Mouse (Mus musculus): ENCODE results near the gene Fam187b. TPM values are rescaled to one million over a fixed set of nuclear protein-coding genes. Genes with fewer than 3 reads are reported as not detected.

Fam187b gene
- polyA plus RNA-seq, 1 experiment from 2014 or later, result 0.63 TPM

- Histone ChIP-seq H3K9me3 (ENCODE audit: control insufficient read depth, low read length) (no peaks in the 10 kb centered on the region; the same call in 1 of the 2 replicates), H3K9ac (ENCODE audit: low read depth, low read length) (no peak overlapping the region), H3K36me3 (ENCODE audit: control insufficient read depth, insufficient read depth, low read length) (no peaks in the 10 kb centered on the region), H3K4me1 (ENCODE audit: control insufficient read depth, insufficient read depth, low read depth, low read length) (no peaks in the 10 kb centered on the region), H3K4me2 (ENCODE audit: low read length) (no peak overlapping the region), H3K27me3 (replicated peaks; ENCODE audit: control insufficient read depth, insufficient read depth, low read length) (no peaks in the 10 kb centered on the region), H3K4me3 (ENCODE audit: low read length) (no peak overlapping the region), H3K27ac (ENCODE audit: low read depth, low read length) (no peak overlapping the region)
- ATAC-seq, result no peak
- WGBS, result 69% methylated on average over 5 of the region's 5 CpGs
Measured at GRCm38 (mm10) chr7:30993986-30994385, 20.4 kb downstream of the Fam187b start.

- H3K4me2 ChIP-seq (ENCODE audit: low read length), result no peak overlapping the region
- peaks cover 5% of the 10 kb centered on the region for H3K4me1 ChIP-seq (ENCODE audit: control insufficient read depth, insufficient read depth, low read depth, low read length)
- no peaks in the 10 kb centered on the region for H3K36me3 ChIP-seq (ENCODE audit: control insufficient read depth, insufficient read depth, low read length)
- no peaks in the 10 kb centered on the region for H3K27me3 ChIP-seq (replicated peaks; ENCODE audit: control insufficient read depth, insufficient read depth, low read length)
- H3K27ac ChIP-seq (ENCODE audit: low read depth, low read length), result no peak overlapping the region
- H3K9ac ChIP-seq (ENCODE audit: low read depth, low read length), result no peak overlapping the region
- ATAC-seq, result no peak
- H3K4me3 ChIP-seq (ENCODE audit: low read length), result no peak overlapping the region
- WGBS, result 98% methylated on average over 2 of the region's 2 CpGs
- H3K9me3 ChIP-seq (ENCODE audit: control insufficient read depth, low read length), result no peaks in the 10 kb centered on the region; the same call in 1 of the 2 replicates
Measured at GRCm38 (mm10) chr7:30996491-30996890, 22.9 kb downstream of the Fam187b start.

- no peak overlapping the region for H3K4me3 ChIP-seq (ENCODE audit: low read length)
- H3K27ac ChIP-seq (ENCODE audit: low read depth, low read length), result no peak overlapping the region
- ATAC-seq, result peak; percentile 34; the same call in 1 of the 2 replicates
- no peaks in the 10 kb centered on the region; the same call in 1 of the 2 replicates for H3K9me3 ChIP-seq (ENCODE audit: control insufficient read depth, low read length)
- WGBS, result 37% methylated on average over 7 of the region's 7 CpGs
- no peak overlapping the region for H3K9ac ChIP-seq (ENCODE audit: low read depth, low read length)
- H3K27me3 ChIP-seq (replicated peaks; ENCODE audit: control insufficient read depth, insufficient read depth, low read length), result no peaks in the 10 kb centered on the region
- H3K4me1 ChIP-seq (ENCODE audit: control insufficient read depth, insufficient read depth, low read depth, low read length), result peaks cover 5% of the 10 kb centered on the region
- no peak overlapping the region for H3K4me2 ChIP-seq (ENCODE audit: low read length)
- H3K36me3 ChIP-seq (ENCODE audit: control insufficient read depth, insufficient read depth, low read length), result no peaks in the 10 kb centered on the region
Measured at GRCm38 (mm10) chr7:31000505-31001020, 27.0 kb downstream of the Fam187b start.

GRCm38 (mm10) chr7:31002650-31003049 is 29.1 kb downstream of the Fam187b start:
- ATAC-seq, result no peak
- no peak overlapping the region for H3K4me3 ChIP-seq (ENCODE audit: low read length)
- no peaks in the 10 kb centered on the region for H3K9me3 ChIP-seq (ENCODE audit: control insufficient read depth, low read length)
- H3K27ac ChIP-seq (ENCODE audit: low read depth, low read length), result no peak overlapping the region
- H3K27me3 ChIP-seq (replicated peaks; ENCODE audit: control insufficient read depth, insufficient read depth, low read length), result no peaks in the 10 kb centered on the region
- peaks cover 5% of the 10 kb centered on the region for H3K4me1 ChIP-seq (ENCODE audit: control insufficient read depth, insufficient read depth, low read depth, low read length)
- H3K4me2 ChIP-seq (ENCODE audit: low read length), result no peak overlapping the region
- no peaks in the 10 kb centered on the region for H3K36me3 ChIP-seq (ENCODE audit: control insufficient read depth, insufficient read depth, low read length)
- WGBS, result 81% methylated on average over 8 of the region's 8 CpGs
- H3K9ac ChIP-seq (ENCODE audit: low read depth, low read length), result no peak overlapping the region

GRCm38 (mm10) chr7:31007775-31008174 is 34.2 kb downstream of the Fam187b start:
- no peaks in the 10 kb centered on the region for H3K36me3 ChIP-seq (ENCODE audit: control insufficient read depth, insufficient read depth, low read length)
- 86% methylated on average over 1 of the region's 1 CpGs for WGBS
- no peaks in the 10 kb centered on the region for H3K27me3 ChIP-seq (replicated peaks; ENCODE audit: control insufficient read depth, insufficient read depth, low read length)
- H3K9ac ChIP-seq (ENCODE audit: low read depth, low read length), result no peak overlapping the region
- no peaks in the 10 kb centered on the region for H3K4me1 ChIP-seq (ENCODE audit: control insufficient read depth, insufficient read depth, low read depth, low read length)
- ATAC-seq, result no peak
- H3K27ac ChIP-seq (ENCODE audit: low read depth, low read length), result no peak overlapping the region
- no peak overlapping the region for H3K4me2 ChIP-seq (ENCODE audit: low read length)
- no peaks in the 10 kb centered on the region for H3K9me3 ChIP-seq (ENCODE audit: control insufficient read depth, low read length)
- no peak overlapping the region for H3K4me3 ChIP-seq (ENCODE audit: low read length)

GRCm38 (mm10) chr7:31008175-31008574 is 34.6 kb downstream of the Fam187b start:
- WGBS, result 60% methylated on average over 1 of the region's 1 CpGs
- Histone ChIP-seq H3K9me3 (ENCODE audit: control insufficient read depth, low read length) (no peaks in the 10 kb centered on the region), H3K4me3 (ENCODE audit: low read length) (no peak overlapping the region), H3K36me3 (ENCODE audit: control insufficient read depth, insufficient read depth, low read length) (no peaks in the 10 kb centered on the region), H3K27ac (ENCODE audit: low read depth, low read length) (no peak overlapping the region), H3K27me3 (replicated peaks; ENCODE audit: control insufficient read depth, insufficient read depth, low read length) (no peaks in the 10 kb centered on the region), H3K4me2 (ENCODE audit: low read length) (no peak overlapping the region), H3K4me1 (ENCODE audit: control insufficient read depth, insufficient read depth, low read depth, low read length) (no peaks in the 10 kb centered on the region), H3K9ac (ENCODE audit: low read depth, low read length) (no peak overlapping the region)
- no peak for ATAC-seq

- H3K4me2 ChIP-seq (ENCODE audit: low read length), result no peak overlapping the region
- H3K9ac ChIP-seq (ENCODE audit: low read depth, low read length), result no peak overlapping the region
- WGBS, result 51% methylated on average over 3 of the region's 3 CpGs
- H3K27me3 ChIP-seq (replicated peaks; ENCODE audit: control insufficient read depth, insufficient read depth, low read length), result no peaks in the 10 kb centered on the region
- no peak overlapping the region for H3K27ac ChIP-seq (ENCODE audit: low read depth, low read length)
- H3K36me3 ChIP-seq (ENCODE audit: control insufficient read depth, insufficient read depth, low read length), result no peaks in the 10 kb centered on the region
- H3K4me1 ChIP-seq (ENCODE audit: control insufficient read depth, insufficient read depth, low read depth, low read length), result no peaks in the 10 kb centered on the region
- ATAC-seq, result peak; percentile 48; the same call in 1 of the 2 replicates
- no peak overlapping the region for H3K4me3 ChIP-seq (ENCODE audit: low read length)
- no peaks in the 10 kb centered on the region for H3K9me3 ChIP-seq (ENCODE audit: control insufficient read depth, low read length)
Measured at GRCm38 (mm10) chr7:31008889-31009288, 35.3 kb downstream of the Fam187b start.

- H3K9me3 ChIP-seq (ENCODE audit: control insufficient read depth, low read length), result no peaks in the 10 kb centered on the region
- 59% methylated on average over 5 of the region's 5 CpGs for WGBS
Measured at GRCm38 (mm10) chr7:31012971-31013370, 39.4 kb downstream of the Fam187b start.

GRCm38 (mm10) chr7:31017104-31017901 is 43.7 kb downstream of the Fam187b start:
- Histone ChIP-seq H3K27me3 (replicated peaks; ENCODE audit: control insufficient read depth, insufficient read depth, low read length) (no peaks in the 10 kb centered on the region), H3K4me1 (ENCODE audit: control insufficient read depth, insufficient read depth, low read depth, low read length) (no peaks in the 10 kb centered on the region), H3K36me3 (ENCODE audit: control insufficient read depth, insufficient read depth, low read length) (no peaks in the 10 kb centered on the region), H3K4me2 (ENCODE audit: low read length) (no peak overlapping the region), H3K9me3 (ENCODE audit: control insufficient read depth, low read length) (no peaks in the 10 kb centered on the region), H3K27ac (ENCODE audit: low read depth, low read length) (no peak overlapping the region), H3K4me3 (ENCODE audit: low read length) (no peak overlapping the region), H3K9ac (ENCODE audit: low read depth, low read length) (no peak overlapping the region)
- WGBS, result 55% methylated on average over 10 of the region's 10 CpGs
- ATAC-seq, result 0 out of 2 replicates have a peak, but pooled peaks have one; percentile 42

More at GRCm38 (mm10) chr7:31012971-31013370, 39.4 kb downstream of the Fam187b start:
- no peak for ATAC-seq
- H3K9ac ChIP-seq (ENCODE audit: low read depth, low read length), result no peak overlapping the region
- no peaks in the 10 kb centered on the region for H3K4me1 ChIP-seq (ENCODE audit: control insufficient read depth, insufficient read depth, low read depth, low read length)
- no peaks in the 10 kb centered on the region for H3K36me3 ChIP-seq (ENCODE audit: control insufficient read depth, insufficient read depth, low read length)
- H3K4me2 ChIP-seq (ENCODE audit: low read length), result no peak overlapping the region
- no peak overlapping the region for H3K27ac ChIP-seq (ENCODE audit: low read depth, low read length)
- H3K27me3 ChIP-seq (replicated peaks; ENCODE audit: control insufficient read depth, insufficient read depth, low read length), result no peaks in the 10 kb centered on the region
- H3K4me3 ChIP-seq (ENCODE audit: low read length), result no peak overlapping the region
